Mouse (Mus musculus): ENCODE data around the gene Tceanc2. TPM values are rescaled to one million over a fixed set of nuclear protein-coding genes. Genes with fewer than 3 reads are reported as not detected.
A peak's percentile ranks its signal among the peaks of the same experiment; 100 is the strongest.

Tceanc2 gene
- total and polyA plus RNA-seq, 3 experiments: 16.5 to 34.8 (median 24.8) TPM

DNA sequence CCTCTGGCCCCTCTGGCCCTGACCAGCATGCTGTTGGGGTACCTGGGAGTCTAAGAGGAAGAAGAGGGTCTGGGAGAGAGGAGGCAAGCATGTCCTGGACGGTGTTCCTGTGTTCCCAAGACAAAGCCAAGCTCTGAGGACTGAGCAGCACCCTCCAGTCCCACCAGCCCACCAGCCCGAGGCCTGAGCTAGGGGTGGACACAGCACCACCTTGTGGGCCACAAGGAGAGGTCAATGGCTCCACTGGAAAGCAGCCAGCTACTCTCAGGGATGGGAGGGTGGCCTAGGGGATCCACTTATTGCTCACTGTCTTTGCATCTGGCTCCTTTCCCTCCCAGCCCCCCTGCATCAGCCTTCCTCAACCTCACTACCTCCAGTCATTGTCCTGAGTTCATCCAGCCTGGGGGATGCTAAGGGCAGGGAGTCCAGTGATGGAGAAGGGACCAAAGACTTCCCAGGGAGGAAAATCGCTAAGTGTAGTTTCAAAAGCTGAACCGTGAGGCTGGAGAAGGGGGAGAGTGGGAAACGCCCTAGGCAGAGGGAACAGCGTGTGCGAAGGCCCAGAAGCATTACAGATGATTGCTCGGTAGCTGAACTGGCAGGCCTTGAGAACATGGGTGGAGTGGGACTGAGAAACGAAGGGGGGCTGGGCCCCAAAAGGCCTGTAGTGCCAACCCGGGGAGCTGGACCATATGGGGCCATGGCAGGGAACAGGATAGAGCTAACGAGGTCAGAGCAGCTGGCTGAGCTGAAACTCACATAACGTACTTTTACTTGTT, 57.6 kb downstream of the Tceanc2 start:
- Histone ChIP-seq H3K9me3 (replicated peaks; ENCODE audit: low read length) (no peaks in the 10 kb centered on the region), H3K79me2 (replicated peaks; ENCODE audit: control insufficient read depth, extremely low read depth, insufficient read depth, poor library complexity, severe bottlenecking) (no peaks in the 10 kb centered on the region), H3K4me2 (ENCODE audit: insufficient read depth, low read depth, poor library complexity, severe bottlenecking) (no peak overlapping the region), H3K27ac (ENCODE audit: insufficient read depth, low read depth) (no peak overlapping the region), H3K4me1 (ENCODE audit: control insufficient read depth in 1 of 2, insufficient read depth in 2 of 2) (peaks cover 0 to 22% of the 10 kb centered on the region in 2 experiments; a peak in 2 of 4 replicates), H3K36me3 (replicated peaks in 1 of 2; ENCODE audit: control insufficient read depth in 1 of 2, insufficient read depth in 1 of 2, low read length in 1 of 2) (no peaks in the 10 kb centered on the region), H3K4me3 (replicated peaks in 1 of 3; ENCODE audit: low read depth in 2 of 3, low read length in 2 of 3, poor library complexity in 1 of 3) (no peak overlapping the region), H3K27me3 (replicated peaks) (no peaks in the 10 kb centered on the region), H3K9ac (ENCODE audit: insufficient read depth, low read depth) (no peak overlapping the region)
- TF ChIP-seq RAD21 (IDR thresholded peaks at IDR 0.05; ENCODE audit: low read depth, low read length) (peak; percentile 60), CTCF (conservative IDR thresholded peaks at IDR 0.05 in 1 of 2, IDR thresholded peaks at IDR 0.05 in 1 of 2; ENCODE audit: low read depth in 2 of 2, low read length in 2 of 2) (peak in 1 of 2 experiments; percentile 66; a peak in 2 of 4 replicates), SMC3 (IDR thresholded peaks at IDR 0.05; ENCODE audit: low read depth, low read length) (peak; percentile 71), ZNF384 (IDR thresholded peaks at IDR 0.05; ENCODE audit: low read depth, low read length) (no peak)
- in situ Hi-C loops (cut with MboI; ENCODE audit: low pct_ligation_motif_present, low pct_unique_long_range_greater_than_20kb, low sequenced_read_pairs) (no loop called here), dilution Hi-C loops (cut with MboI; ENCODE audit: extremely low pct_ligation_motif_present, extremely low pct_unique_long_range_greater_than_20kb, low sequenced_read_pairs) (no loop called here)
- DNase-seq (ENCODE audit: extremely low read depth): no peak

DNA sequence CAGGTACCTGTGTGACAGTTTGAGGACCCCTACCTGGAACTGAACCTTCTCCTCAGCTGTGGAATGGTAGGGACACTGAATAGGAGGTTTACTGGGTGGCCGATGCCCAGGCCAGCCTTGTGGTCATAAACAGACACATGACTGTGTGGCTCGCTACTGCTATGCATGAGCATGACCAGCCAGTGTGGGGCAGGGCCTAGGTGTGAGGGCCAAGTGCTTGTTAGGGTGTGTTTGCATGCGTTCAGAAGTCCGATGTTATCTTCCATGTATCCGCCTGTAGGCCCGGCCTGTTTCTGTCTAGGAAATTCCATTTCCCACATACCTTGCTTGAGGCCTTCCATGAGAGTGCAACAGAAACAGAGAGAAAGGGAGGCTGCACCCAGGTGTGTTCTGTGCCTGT, 58.2 kb downstream of the Tceanc2 start:
- DNase-seq (ENCODE audit: extremely low read depth): no peak
- Histone ChIP-seq H3K9ac (ENCODE audit: insufficient read depth, low read depth) (no peak overlapping the region), H3K9me3 (replicated peaks; ENCODE audit: low read length) (no peaks in the 10 kb centered on the region), H3K27ac (ENCODE audit: insufficient read depth, low read depth) (no peak overlapping the region), H3K4me3 (replicated peaks in 1 of 3; ENCODE audit: low read depth in 2 of 3, low read length in 2 of 3, poor library complexity in 1 of 3) (no peak overlapping the region), H3K79me2 (replicated peaks; ENCODE audit: control insufficient read depth, extremely low read depth, insufficient read depth, poor library complexity, severe bottlenecking) (no peaks in the 10 kb centered on the region), H3K4me1 (ENCODE audit: control insufficient read depth in 1 of 2, insufficient read depth in 2 of 2) (peaks cover 0 to 22% of the 10 kb centered on the region in 2 experiments; a peak in 2 of 4 replicates), H3K27me3 (replicated peaks) (no peaks in the 10 kb centered on the region), H3K36me3 (replicated peaks in 1 of 2; ENCODE audit: control insufficient read depth in 1 of 2, insufficient read depth in 1 of 2, low read length in 1 of 2) (no peaks in the 10 kb centered on the region), H3K4me2 (ENCODE audit: insufficient read depth, low read depth, poor library complexity, severe bottlenecking) (no peak overlapping the region)
- dilution Hi-C loops (cut with MboI; ENCODE audit: extremely low pct_ligation_motif_present, extremely low pct_unique_long_range_greater_than_20kb, low sequenced_read_pairs): no loop called here
- in situ Hi-C loops (cut with MboI; ENCODE audit: low pct_ligation_motif_present, low pct_unique_long_range_greater_than_20kb, low sequenced_read_pairs): no loop called here
- TF ChIP-seq CHD1 (IDR thresholded peaks at IDR 0.05; ENCODE audit: low read depth, low read length) (no peak), ZNF384 (IDR thresholded peaks at IDR 0.05; ENCODE audit: low read depth, low read length) (no peak), TBP (conservative IDR thresholded peaks at IDR 0.05; ENCODE audit: low read depth, low read length) (no peak), RCOR1 (conservative IDR thresholded peaks at IDR 0.05; ENCODE audit: low read depth, low read length) (no peak), GABPA (IDR thresholded peaks at IDR 0.05; ENCODE audit: insufficient replicate concordance, low read depth, low read length) (no peak), CHD2 (IDR thresholded peaks at IDR 0.05; ENCODE audit: low read length) (no peak), CTCF (conservative IDR thresholded peaks at IDR 0.05 in 1 of 2, IDR thresholded peaks at IDR 0.05 in 1 of 2; ENCODE audit: low read depth in 2 of 2, low read length in 2 of 2) (no peak), NRF1 (IDR thresholded peaks at IDR 0.05; ENCODE audit: low read depth, low read length) (no peak), MAFK (IDR thresholded peaks at IDR 0.05; ENCODE audit: insufficient replicate concordance, low read length) (no peak), MEF2A (IDR thresholded peaks at IDR 0.05; ENCODE audit: borderline replicate concordance, low read depth, low read length) (no peak), ZMIZ1 (IDR thresholded peaks at IDR 0.05; ENCODE audit: low read depth, low read length) (no peak), JUND (conservative IDR thresholded peaks at IDR 0.05; ENCODE audit: low read depth, low read length) (no peak), POLR2AphosphoS2 (IDR thresholded peaks at IDR 0.05; ENCODE audit: low read depth, low read length) (no peak), MAZ (IDR thresholded peaks at IDR 0.05; ENCODE audit: low read depth, low read length) (no peak)

Data from CH12.LX (cell line).